Mouse (Mus musculus): Measurements from ENCODE around the gene Aatk. TPM values are rescaled to one million over a fixed set of nuclear protein-coding genes. Genes with fewer than 3 reads are reported as not detected.

Aatk gene
- polyA plus RNA-seq, 1 experiment from 2014 or later, result 1.4 TPM

DNA sequence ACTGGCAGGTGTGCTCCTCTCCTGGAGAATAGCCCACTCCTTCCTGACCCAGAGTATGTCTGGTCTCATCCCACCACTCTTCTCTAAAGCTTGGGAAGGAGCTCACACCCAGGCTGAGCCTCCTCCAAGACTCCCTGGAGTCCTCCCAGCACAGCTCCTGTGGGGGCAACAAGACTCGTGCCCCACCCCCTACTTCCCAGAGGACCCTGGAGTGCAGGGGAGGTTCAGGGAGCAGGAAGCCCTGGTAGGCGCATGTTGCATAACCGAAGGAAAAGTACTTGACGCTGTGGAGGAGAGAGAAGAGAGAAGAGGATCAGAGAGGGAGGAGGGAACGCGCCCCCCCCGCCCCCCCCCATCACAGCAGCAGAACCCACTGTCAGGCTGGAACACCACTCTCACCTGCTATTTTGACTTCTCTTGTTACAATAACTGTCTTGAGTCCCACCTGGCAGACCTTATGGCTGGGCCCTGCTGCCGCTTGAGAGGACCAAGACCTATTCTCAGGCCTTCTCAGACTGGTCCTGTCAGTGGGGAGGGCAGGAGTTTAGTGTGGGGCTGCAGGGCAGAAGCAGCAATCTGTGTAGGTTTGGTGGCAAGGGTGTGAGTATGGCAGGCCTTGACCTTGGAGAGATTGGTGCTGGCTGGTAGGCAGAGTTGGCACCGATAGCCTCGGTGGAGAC, 56.2 kb downstream of the Aatk start:
- TF ChIP-seq CTCF (IDR thresholded peaks at IDR 0.05), result no peak
- 0 out of 2 replicates have a peak, but pooled peaks have one; percentile 8 for TF ChIP-seq EP300 (IDR thresholded peaks at IDR 0.05)
- Histone ChIP-seq H3K27ac (ENCODE audit: low read length) (peak overlapping the region; percentile 39; the same call in 1 of the 2 replicates), H3K9ac (replicated peaks; ENCODE audit: low read depth) (no peak overlapping the region), H3K9me3 (ENCODE audit: low read length) (no peaks in the 10 kb centered on the region), H3K27me3 (replicated peaks; ENCODE audit: insufficient read depth, low read length) (no peaks in the 10 kb centered on the region), H3K4me1 (ENCODE audit: insufficient read depth, low read depth, low read length) (peaks cover 11% of the 10 kb centered on the region), H3K36me3 (ENCODE audit: insufficient read depth, low read length) (peaks cover 9% of the 10 kb centered on the region; the same call in 1 of the 2 replicates), H3K4me2 (replicated peaks; ENCODE audit: low read depth, low read length) (peak overlapping the region; percentile 35), H3K4me3 (ENCODE audit: low read depth, low read length) (no peak overlapping the region)
- ATAC-seq, result peak; percentile 11; the same call in 1 of the 2 replicates
- WGBS, result 39% methylated on average over 10 of the region's 10 CpGs
- peak; percentile 73 for DNase-seq (ENCODE audit: low spot score)

DNA sequence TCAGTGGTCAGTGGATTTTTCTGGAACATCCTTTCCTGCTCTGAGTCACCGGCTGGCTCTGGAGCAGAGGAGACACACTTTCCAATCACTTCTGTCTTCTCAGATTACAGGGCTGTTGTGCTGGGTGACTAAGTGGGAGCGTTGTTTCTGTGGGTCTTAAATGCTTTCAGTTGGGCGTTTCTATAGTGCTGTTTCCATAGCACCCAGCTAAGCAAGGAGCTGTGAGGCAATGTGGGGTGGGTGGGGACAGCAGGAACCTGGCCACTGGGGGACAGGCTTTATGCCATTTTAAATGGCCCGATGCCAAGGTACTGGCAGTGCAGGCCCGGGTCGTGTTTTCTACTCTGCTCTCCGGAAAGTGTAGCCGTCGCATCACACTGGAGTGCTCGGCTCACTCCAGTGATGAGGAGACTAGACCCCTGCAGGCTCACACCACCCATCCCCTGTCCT, 57.8 kb downstream of the Aatk start:
- Histone ChIP-seq H3K4me1 (ENCODE audit: insufficient read depth, low read depth, low read length) (peaks cover 11% of the 10 kb centered on the region), H3K27me3 (replicated peaks; ENCODE audit: insufficient read depth, low read length) (no peaks in the 10 kb centered on the region), H3K36me3 (ENCODE audit: insufficient read depth, low read length) (0 out of 2 replicates have a peak, but pooled peaks cover under 1% of the 10 kb centered on the region), H3K4me2 (replicated peaks; ENCODE audit: low read depth, low read length) (no peak overlapping the region), H3K27ac (ENCODE audit: low read length) (peak overlapping the region; percentile 66), H3K9me3 (ENCODE audit: low read length) (no peaks in the 10 kb centered on the region), H3K4me3 (ENCODE audit: low read depth, low read length) (no peak overlapping the region), H3K9ac (replicated peaks; ENCODE audit: low read depth) (no peak overlapping the region)
- TF ChIP-seq EP300 (IDR thresholded peaks at IDR 0.05), result no peak
- peak; percentile 51 for TF ChIP-seq CTCF (IDR thresholded peaks at IDR 0.05)
- ATAC-seq, result peak; percentile 90
- DNase-seq (ENCODE audit: low spot score), result peak; percentile 98
- WGBS, result 9% methylated on average over 10 of the region's 10 CpGs

- Histone ChIP-seq H3K9me3 (ENCODE audit: low read length) (no peaks in the 10 kb centered on the region), H3K27me3 (replicated peaks; ENCODE audit: insufficient read depth, low read length) (no peaks in the 10 kb centered on the region), H3K4me2 (replicated peaks; ENCODE audit: low read depth, low read length) (no peak overlapping the region), H3K9ac (replicated peaks; ENCODE audit: low read depth) (no peak overlapping the region), H3K4me3 (ENCODE audit: low read depth, low read length) (no peak overlapping the region), H3K4me1 (ENCODE audit: insufficient read depth, low read depth, low read length) (peaks cover 11% of the 10 kb centered on the region), H3K27ac (ENCODE audit: low read length) (peak overlapping the region; percentile 66), H3K36me3 (ENCODE audit: insufficient read depth, low read length) (peaks cover 6% of the 10 kb centered on the region; the same call in 1 of the 2 replicates)
- no peak for ATAC-seq
- no peak for TF ChIP-seq EP300 (IDR thresholded peaks at IDR 0.05)
- TF ChIP-seq CTCF (IDR thresholded peaks at IDR 0.05), result no peak
- peak; percentile 24 for DNase-seq (ENCODE audit: low spot score)
- WGBS, result 66% methylated on average over 7 of the region's 7 CpGs
These were observed 58.6 kb downstream of the Aatk start for GRCm38 (mm10) chr11:119988391-119988790.

- Histone ChIP-seq H3K27ac (ENCODE audit: low read length) (0 out of 2 replicates have a peak overlapping the region, but pooled peaks have one; percentile 2), H3K4me3 (ENCODE audit: low read depth, low read length) (no peak overlapping the region), H3K4me2 (replicated peaks; ENCODE audit: low read depth, low read length) (no peak overlapping the region), H3K9me3 (ENCODE audit: low read length) (no peaks in the 10 kb centered on the region), H3K9ac (replicated peaks; ENCODE audit: low read depth) (no peak overlapping the region), H3K27me3 (replicated peaks; ENCODE audit: insufficient read depth, low read length) (no peaks in the 10 kb centered on the region), H3K4me1 (ENCODE audit: insufficient read depth, low read depth, low read length) (peaks cover 11% of the 10 kb centered on the region), H3K36me3 (ENCODE audit: insufficient read depth, low read length) (peaks cover 6% of the 10 kb centered on the region; the same call in 1 of the 2 replicates)
- WGBS, result 46% methylated on average over 7 of the region's 7 CpGs
- no peak for TF ChIP-seq CTCF (IDR thresholded peaks at IDR 0.05)
- TF ChIP-seq EP300 (IDR thresholded peaks at IDR 0.05), result no peak
- ATAC-seq (no peak), DNase-seq (ENCODE audit: low spot score) (no peak)
These were observed 59.1 kb downstream of the Aatk start for GRCm38 (mm10) chr11:119987876-119988275.

- DNase-seq (ENCODE audit: low spot score) (no peak), ATAC-seq (no peak)
- Histone ChIP-seq H3K9ac (replicated peaks; ENCODE audit: low read depth) (no peak overlapping the region), H3K9me3 (ENCODE audit: low read length) (no peaks in the 10 kb centered on the region), H3K27ac (ENCODE audit: low read length) (no peak overlapping the region), H3K36me3 (ENCODE audit: insufficient read depth, low read length) (peaks cover 12% of the 10 kb centered on the region; the same call in 1 of the 2 replicates), H3K4me1 (ENCODE audit: insufficient read depth, low read depth, low read length) (peaks cover 11% of the 10 kb centered on the region), H3K4me3 (ENCODE audit: low read depth, low read length) (no peak overlapping the region), H3K27me3 (replicated peaks; ENCODE audit: insufficient read depth, low read length) (no peaks in the 10 kb centered on the region), H3K4me2 (replicated peaks; ENCODE audit: low read depth, low read length) (no peak overlapping the region)
- TF ChIP-seq CTCF (IDR thresholded peaks at IDR 0.05) (no peak), EP300 (IDR thresholded peaks at IDR 0.05) (no peak)
- 90% methylated on average over 9 of the region's 9 CpGs for WGBS
These were observed 60.1 kb downstream of the Aatk start for GRCm38 (mm10) chr11:119986751-119987425.

GRCm38 (mm10) chr11:119983151-119983550, 63.8 kb downstream of the Aatk start:
- WGBS, result 78% methylated on average over 2 of the region's 2 CpGs
- H3K27me3 ChIP-seq (replicated peaks; ENCODE audit: insufficient read depth, low read length), result no peaks in the 10 kb centered on the region
- DNase-seq (ENCODE audit: low spot score), result no peak

More at GRCm38 (mm10) chr11:119983151-119983550, 63.8 kb downstream of the Aatk start:
- no peak for ATAC-seq
- H3K4me2 ChIP-seq (replicated peaks; ENCODE audit: low read depth, low read length), result no peak overlapping the region
- peaks cover 12% of the 10 kb centered on the region; the same call in 1 of the 2 replicates for H3K36me3 ChIP-seq (ENCODE audit: insufficient read depth, low read length)
- H3K4me3 ChIP-seq (ENCODE audit: low read depth, low read length), result no peak overlapping the region
- no peak overlapping the region for H3K9ac ChIP-seq (replicated peaks; ENCODE audit: low read depth)
- TF ChIP-seq CTCF (IDR thresholded peaks at IDR 0.05), result no peak
- no peak for TF ChIP-seq EP300 (IDR thresholded peaks at IDR 0.05)
- H3K9me3 ChIP-seq (ENCODE audit: low read length), result no peaks in the 10 kb centered on the region
- 0 out of 2 replicates have a peak, but pooled peaks cover 4% of the 10 kb centered on the region for H3K4me1 ChIP-seq (ENCODE audit: insufficient read depth, low read depth, low read length)
- peak overlapping the region; percentile 38; the same call in 1 of the 2 replicates for H3K27ac ChIP-seq (ENCODE audit: low read length)
